Mouse (Mus musculus) kidney, adult 2 months (tissue): ENCODE results near the gene Mrm2.

Experiments
- CTCF ChIP-seq: fragments of 200-500 bp; conservative IDR thresholded peaks from 2 replicates; pipeline ENCODE4 v1.5.1; 2011; ENCODE audit warnings: low read depth, mild to moderate bottlenecking, control low read depth, low read length, moderate library complexity, mixed read lengths; ENCODE audit not compliant: insufficient read depth, insufficient read length
- POLR2A ChIP-seq: fragments of 200-500 bp; IDR thresholded peaks from one replicate; pipeline ENCODE4 v1.6.1; 2011; ENCODE audit warnings: low read depth, low read length, control low read depth

DNA sequence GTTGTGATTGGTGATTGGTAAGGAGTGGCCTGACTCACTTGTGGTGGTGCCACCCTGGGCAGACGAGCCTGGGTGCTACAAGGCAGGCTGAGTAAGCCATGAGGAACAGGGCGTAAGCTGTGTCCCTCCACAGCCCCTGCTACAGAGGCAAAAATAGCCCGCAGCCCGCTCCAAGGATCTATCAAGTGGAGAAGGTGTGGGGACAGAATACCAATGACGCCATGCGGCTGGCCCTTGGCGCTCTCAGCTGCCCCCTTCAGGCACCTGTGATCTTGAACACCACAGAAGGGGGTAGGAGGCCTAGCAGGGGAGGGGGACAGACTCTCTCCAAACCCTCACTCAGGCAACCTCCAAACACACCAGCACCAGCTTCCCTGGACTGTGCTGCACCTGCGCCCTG is 25.7 kb downstream of the Mrm2 start:
- TF ChIP-seq POLR2A (no peak), CTCF (no peak)
